Comparison of ENCODE assay signal across 7 mouse cellular contexts in genomic region chr19:38053227-38054041, GRCm38 (mm10). TPM values are rescaled to one million over a fixed set of nuclear protein-coding genes. Genes with fewer than 3 reads are reported as not detected.
A peak's percentile ranks its signal among the peaks of the same experiment; 100 is the strongest.
DNase-seq lines count a peak whose midpoint lies in the region; ATAC-seq and TF ChIP-seq lines count a peak whose summit lies in the region.

No protein-coding gene starts in this region.

- peak; percentile 81 for TF ChIP-seq CTCF in lung, postnatal 0 days (IDR thresholded peaks at IDR 0.05)

- H3K4me3 ChIP-seq in lung, postnatal 0 days (ENCODE audit: low read depth, low read length): peak overlapping the region; percentile 64
- peak overlapping the region in 1 of 2 experiments; percentile 89; a peak in 3 of 4 replicates for H3K4me3 ChIP-seq in heart, embryonic 14.5 days (ENCODE audit: control insufficient read depth in 1 of 2, insufficient read depth in 1 of 2, low read depth in 1 of 2, low read length in 2 of 2)
- peak overlapping the region; percentile 66 for H3K4me3 ChIP-seq in liver, embryonic 16.5 days (ENCODE audit: low read depth, low read length)

- no peaks in the 10 kb centered on the region for H3K9me3 ChIP-seq in lung, postnatal 0 days (ENCODE audit: low read length)
- H3K9me3 ChIP-seq in heart, embryonic 14.5 days (ENCODE audit: control insufficient read depth, low read length): no peaks in the 10 kb centered on the region
- no peaks in the 10 kb centered on the region for H3K9me3 ChIP-seq in liver, embryonic 16.5 days (replicated peaks; ENCODE audit: control insufficient read depth, low read length)

- H3K9ac ChIP-seq in lung, postnatal 0 days (replicated peaks; ENCODE audit: low read depth): no peak overlapping the region
- peak overlapping the region; percentile 60 for H3K9ac ChIP-seq in heart, embryonic 14.5 days (ENCODE audit: low read length)
- H3K9ac ChIP-seq in liver, embryonic 16.5 days (ENCODE audit: low read depth, low read length): no peak overlapping the region

- no peaks in the 10 kb centered on the region for H3K36me3 ChIP-seq in lung, postnatal 0 days (ENCODE audit: insufficient read depth, low read length)
- H3K36me3 ChIP-seq in heart, embryonic 14.5 days (ENCODE audit: control insufficient read depth, insufficient read depth, low read length): peaks cover 18% of the 10 kb centered on the region
- H3K36me3 ChIP-seq in liver, embryonic 16.5 days (ENCODE audit: control insufficient read depth, insufficient read depth): no peaks in the 10 kb centered on the region; the same call in 1 of the 2 replicates

- peak overlapping the region; percentile 72 for H3K4me2 ChIP-seq in lung, postnatal 0 days (replicated peaks; ENCODE audit: low read depth, low read length)
- peak overlapping the region; percentile 72 for H3K4me2 ChIP-seq in heart, embryonic 14.5 days (ENCODE audit: low read length)
- H3K4me2 ChIP-seq in liver, embryonic 16.5 days (ENCODE audit: low read depth, low read length): peak overlapping the region; percentile 56

- no peak overlapping the region for H3K27ac ChIP-seq in lung, postnatal 0 days (ENCODE audit: low read length)
- 0 out of 4 replicates have a peak overlapping the region, but pooled peaks of 1 of the 2 experiments have one; percentile 30 for H3K27ac ChIP-seq in heart, embryonic 14.5 days (replicated peaks in 1 of 2; ENCODE audit: control insufficient read depth in 1 of 2, insufficient read depth in 1 of 2, low read depth in 2 of 2, low read length in 2 of 2)
- no peak overlapping the region for H3K27ac ChIP-seq in liver, embryonic 16.5 days (ENCODE audit: low read length)

- no peaks in the 10 kb centered on the region for H3K27me3 ChIP-seq in lung, postnatal 0 days (replicated peaks; ENCODE audit: insufficient read depth, low read length)
- no peaks in the 10 kb centered on the region for H3K27me3 ChIP-seq in heart, embryonic 14.5 days (ENCODE audit: control insufficient read depth, insufficient read depth, low read length)
- H3K27me3 ChIP-seq in liver, embryonic 16.5 days (ENCODE audit: control insufficient read depth, insufficient read depth, low read depth, low read length): peaks cover 5% of the 10 kb centered on the region; the same call in 1 of the 2 replicates

- DNase-seq in lung, postnatal 0 days (ENCODE audit: low spot score): peak; percentile 88
- DNase-seq in lung, postnatal 14 days: no peak
- DNase-seq in cerebellum, postnatal 10 days: peak; percentile 44 to 59
- no peak for DNase-seq in thymus, postnatal 4 days

- H3K4me1 ChIP-seq in lung, postnatal 0 days (ENCODE audit: insufficient read depth, low read depth, low read length): no peaks in the 10 kb centered on the region
- peaks cover 0 to 18% of the 10 kb centered on the region in 2 experiments for H3K4me1 ChIP-seq in heart, embryonic 14.5 days (ENCODE audit: control insufficient read depth in 2 of 2, insufficient read depth in 2 of 2, low read length in 2 of 2)
- no peaks in the 10 kb centered on the region; the same call in 1 of the 2 replicates for H3K4me1 ChIP-seq in liver, embryonic 16.5 days (ENCODE audit: control insufficient read depth, low read depth, low read length)

- no peak for ATAC-seq in lung, postnatal 0 days
- ATAC-seq in heart, embryonic 14.5 days (ENCODE audit: insufficient number of reproducible peaks, insufficient read depth, low FRiP score, low read depth): no peak
- no peak for ATAC-seq in liver, embryonic 16.5 days (ENCODE audit: low read depth)
- no peak for ATAC-seq in activated CD4-positive, CD25-positive, alpha-beta regulatory T cell, adult 4 months

- TF ChIP-seq EP300 in lung, postnatal 0 days (IDR thresholded peaks at IDR 0.05): peak; percentile 24; the same call in 1 of the 2 replicates

- 22% methylated on average over 8 of the region's 8 CpGs for WGBS in lung, postnatal 0 days
- 23% methylated on average over 8 of the region's 8 CpGs for WGBS in heart, embryonic 14.5 days
- WGBS in liver, embryonic 16.5 days (ENCODE audit: insufficient replicate concordance): 16% methylated on average over 8 of the region's 8 CpGs

RNA-seq across cellular contexts. Expression of gene Cep55, which starts 1.4 kb away (rescaled TPM):
- 1.9 and 3.2 TPM in 2 replicates for polyA plus RNA-seq in lung, postnatal 0 days (2015; fragmentation: Nextera tagmentation; extraction: Ambion mirVana)
- 28.3 and 28.4 TPM in 2 replicates for polyA plus RNA-seq in heart, embryonic 14.5 days (2014; fragmentation: Nextera tagmentation; extraction: Ambion mirVana)
- 4.7 and 4.8 TPM in 2 replicates for polyA plus RNA-seq in liver, embryonic 16.5 days (2015; fragmentation: Nextera tagmentation; extraction: Ambion mirVana)
- 10 to 100 TPM; 11.9 to 14.7 TPM for polyA plus RNA-seq in activated CD4-positive, CD25-positive, alpha-beta regulatory T cell, adult 4 months (2017; shearing (Covaris generic))

RNA-seq across cellular contexts. Expression of gene Myof, which starts 10.1 kb away (rescaled TPM):
- 36.4 and 37.3 TPM in 2 replicates for polyA plus RNA-seq in lung, postnatal 0 days (2015; fragmentation: Nextera tagmentation; extraction: Ambion mirVana)
- 5.3 and 5.5 TPM in 2 replicates for polyA plus RNA-seq in heart, embryonic 14.5 days (2014; fragmentation: Nextera tagmentation; extraction: Ambion mirVana)
- polyA plus RNA-seq in liver, embryonic 16.5 days (2015; fragmentation: Nextera tagmentation; extraction: Ambion mirVana): 1.7 and 1.9 TPM in 2 replicates
- polyA plus RNA-seq in activated CD4-positive, CD25-positive, alpha-beta regulatory T cell, adult 4 months (2017; shearing (Covaris generic)): under 1 TPM; 0.19 to 0.27 TPM

RNA-seq across cellular contexts. Expression of gene Ffar4, which starts 43.4 kb away (rescaled TPM):
- polyA plus RNA-seq in lung, postnatal 0 days (2015; fragmentation: Nextera tagmentation; extraction: Ambion mirVana): 7.2 and 8.9 TPM in 2 replicates
- not detected in 2 replicates for polyA plus RNA-seq in heart, embryonic 14.5 days (2014; fragmentation: Nextera tagmentation; extraction: Ambion mirVana)
- 0.27 TPM in 2 replicates for polyA plus RNA-seq in liver, embryonic 16.5 days (2015; fragmentation: Nextera tagmentation; extraction: Ambion mirVana)
- under 1 TPM in 1 of 2 experiments, not detected in 1; 0.32 TPM for polyA plus RNA-seq in activated CD4-positive, CD25-positive, alpha-beta regulatory T cell, adult 4 months (2017; shearing (Covaris generic))

Comparison
In these comparisons a context has a peak if more than half of its experiments do, and no peak if none do; other contexts are left out.
1. DNase-seq: peak in lung, postnatal 0 days (single experiment) and cerebellum, postnatal 10 days (2 of 2); none in lung, postnatal 14 days (single experiment) and thymus, postnatal 4 days (single experiment).
2. Peak in every context shown above with its lines, with median percentiles within 50 percentile points of each other: H3K4me2 ChIP-seq.